Mouse (Mus musculus): ENCODE results near the gene Gm17720. TPM values are rescaled to one million over a fixed set of nuclear protein-coding genes. Genes with fewer than 3 reads are reported as not detected.
"Not testable (repeated sequence)": the region's sequence is repeated elsewhere in the genome, so short reads cannot be mapped to it uniquely, and the experiment has no call there.

Gene Gm17720
- polyA plus RNA-seq, 1 experiment = not detected

DNA sequence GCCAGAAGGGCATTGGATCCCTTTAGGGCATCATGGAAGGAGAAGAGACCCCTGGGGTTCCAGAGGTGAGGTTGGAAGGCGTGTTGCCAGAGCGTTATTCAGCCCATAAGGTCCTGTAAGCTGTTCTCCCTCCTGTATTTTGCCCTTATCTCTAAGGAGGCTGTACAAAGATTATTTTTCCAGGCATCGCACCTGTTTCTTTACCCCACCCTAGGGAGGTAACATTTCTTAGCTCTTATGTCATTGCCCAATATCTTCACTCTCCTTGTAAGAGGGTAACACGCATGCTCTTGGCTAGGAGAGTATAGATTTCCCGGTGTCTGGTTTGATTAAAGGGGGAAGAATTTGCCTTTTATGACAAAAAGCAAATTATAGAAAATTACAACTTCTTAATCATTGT is 62.9 kb downstream of the Gm17720 start, which contains the start of gene Chst4:
Gene Chst4 (minus strand): TSS at position 82 of the 400 bp plus-strand sequence.
- no peak for DNase-seq (ENCODE audit: low read depth)

DNA sequence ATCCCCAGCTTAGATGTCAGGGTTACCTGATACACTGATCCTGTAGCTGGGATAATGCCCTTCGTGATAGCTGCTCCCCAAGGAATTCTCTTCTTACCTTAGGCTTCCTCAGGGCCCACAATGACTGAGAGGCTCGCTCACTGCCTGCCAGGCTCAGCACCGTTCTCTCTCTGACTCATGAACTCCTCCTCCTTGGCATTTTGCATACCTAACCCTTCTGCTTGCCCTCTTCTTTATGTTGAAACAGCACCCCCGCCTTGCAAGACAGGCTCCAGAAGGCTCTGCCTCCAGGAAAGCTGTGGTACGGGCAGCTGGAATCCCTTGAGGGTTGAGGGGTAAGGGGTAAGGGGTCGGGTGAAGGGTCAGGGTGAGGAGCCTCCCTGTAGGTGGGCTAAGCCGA is 63.3 kb downstream of the Gm17720 start:
- DNase-seq (ENCODE audit: low read depth) = no peak

DNA sequence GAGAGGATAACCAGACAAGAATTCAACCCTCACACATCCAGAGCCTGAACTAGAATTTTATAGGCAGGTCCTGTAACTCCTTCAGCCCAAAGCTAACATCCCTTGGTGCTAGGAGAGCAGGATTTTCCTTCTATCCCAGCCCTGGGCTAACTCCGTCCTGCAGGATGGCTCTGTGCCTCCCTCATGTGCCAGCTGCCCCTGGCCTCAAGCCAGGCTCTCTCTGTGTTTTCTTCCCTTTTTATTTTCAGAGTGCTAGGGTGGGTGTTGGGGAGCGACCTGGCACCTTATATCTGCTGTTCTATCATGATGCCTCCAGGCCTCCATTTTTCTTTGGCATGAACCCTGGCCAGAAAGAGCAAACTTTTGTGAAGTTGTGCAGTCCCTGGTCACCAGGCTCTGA is 66.4 kb downstream of the Gm17720 start:
- no peak for DNase-seq (ENCODE audit: low read depth)

DNA sequence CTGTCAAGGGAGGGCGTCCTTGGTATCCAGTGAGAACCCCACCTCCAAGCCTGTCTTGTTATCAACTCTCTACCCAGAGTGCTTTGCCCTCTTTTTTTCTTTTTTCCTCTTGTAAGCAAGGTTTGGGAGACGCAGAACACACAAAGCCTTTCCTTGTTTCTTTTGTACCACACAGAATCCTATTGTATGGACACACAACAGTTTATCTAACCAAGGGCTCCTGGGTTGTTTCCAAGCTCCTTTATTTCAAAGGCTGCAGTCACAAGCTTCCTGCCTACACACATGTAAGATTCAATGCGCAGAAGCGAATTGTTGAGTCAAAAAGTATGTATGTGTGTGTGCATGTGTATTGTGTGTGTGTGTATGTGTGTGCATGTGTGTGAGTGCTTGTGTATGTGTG is 68.2 kb downstream of the Gm17720 start:
- no peak for DNase-seq (ENCODE audit: low read depth)

DNA sequence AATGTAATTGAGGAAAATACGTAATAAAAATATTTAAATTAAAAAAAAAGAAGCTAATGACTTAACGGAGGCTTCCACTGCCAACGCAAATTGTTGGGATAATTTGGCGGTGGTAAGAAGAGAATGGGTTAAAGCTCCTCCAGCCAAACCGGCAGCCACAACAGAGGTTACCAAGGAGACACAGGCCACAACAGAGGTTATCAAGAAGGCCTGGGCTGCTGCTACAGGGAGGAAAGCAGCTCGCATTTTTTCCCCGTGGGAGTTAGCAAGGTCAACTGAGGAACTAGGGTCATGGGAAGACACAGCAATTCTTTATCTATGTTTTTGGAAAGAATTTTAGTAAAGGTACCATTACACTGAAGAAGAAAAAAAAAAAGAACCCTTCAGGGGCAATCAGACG is 68.8 kb downstream of the Gm17720 start:
- not testable (repeated sequence) for DNase-seq (ENCODE audit: low read depth)

Other genes with a start within 250 kb of the Gm17720 start
- 6.5 and 7.4 TPM in 2 replicates for gene Phlpp2, start 234.2 kb downstream of the Gm17720 start, polyA plus RNA-seq (2012; rRNA removed)
- 4.8 and 8.3 TPM in 2 replicates for gene Marveld3, start 140.6 kb downstream of the Gm17720 start, polyA plus RNA-seq (2012; rRNA removed)
- 0.34 and 0.94 TPM in 2 replicates for gene Tat, start 112.3 kb downstream of the Gm17720 start, polyA plus RNA-seq (2012; rRNA removed)
- 1.6 and 2.3 TPM in 2 replicates for gene Chst4, start 63.0 kb downstream of the Gm17720 start, polyA plus RNA-seq (2012; rRNA removed)
- gene Zfp612, start 23.0 kb downstream of the Gm17720 start, polyA plus RNA-seq (2012; rRNA removed) = 4.0 and 4.5 TPM in 2 replicates
- gene Gm21964, start 1.5 kb downstream of the Gm17720 start, polyA plus RNA-seq (2012; rRNA removed) = not detected in 2 replicates
- 0.65 TPM in 1 of 2 replicates, not detected in the other for gene Calb2, start 65.5 kb upstream of the Gm17720 start, polyA plus RNA-seq (2012; rRNA removed)
- 3.6 and 3.9 TPM in 2 replicates for gene Cmtr2, start 112.9 kb upstream of the Gm17720 start, polyA plus RNA-seq (2012; rRNA removed)
- gene Hydin, start 164.2 kb upstream of the Gm17720 start, polyA plus RNA-seq (2012; rRNA removed) = 0.70 and 1.2 TPM in 2 replicates

Measured in gonadal fat pad, adult 2 months (tissue).